Mouse (Mus musculus): Measurements from ENCODE around the gene Polr2b. TPM values are rescaled to one million over a fixed set of nuclear protein-coding genes. Genes with fewer than 3 reads are reported as not detected.

Gene Polr2b
- polyA plus RNA-seq (2016; fragmentation: Nextera tagmentation; extraction: Ambion mirVana) = 53.9 and 60.3 TPM in 2 replicates

- Histone ChIP-seq H3K9me3 (no peaks in the 10 kb centered on the region), H3K4me1 (peaks cover 25% of the 10 kb centered on the region), H3K4me3 (peak within 1 kb of the TSS; percentile 93), H3K27me3 (ENCODE audit: insufficient read depth, poor library complexity, severe bottlenecking) (no peaks in the 10 kb centered on the region), H3K36me3 (peaks cover 50% of the 10 kb centered on the region), H3K27ac (peak within 1 kb of the TSS; percentile 94)
- under 1% methylated on average over 85 of the region's 85 CpGs for WGBS
- DNase-seq (ENCODE audit: low spot score) = peak; percentile 99
Observed at GRCm38 (mm10) chr5:77309924-77310772, at the start of gene Polr2b, which contains the start of gene Noa1. Gene Polr2b (plus strand): TSS chr5:77310147. Gene Noa1 (minus strand): TSS chr5:77310084.

GRCm38 (mm10) chr5:77261137-77261536 lies 48.8 kb upstream of the Polr2b start:
- no peak for DNase-seq (ENCODE audit: low spot score)
- Histone ChIP-seq H3K4me3 (no peak overlapping the region), H3K27ac (no peak overlapping the region), H3K36me3 (no peaks in the 10 kb centered on the region), H3K9me3 (no peaks in the 10 kb centered on the region), H3K27me3 (ENCODE audit: insufficient read depth, poor library complexity, severe bottlenecking) (no peaks in the 10 kb centered on the region), H3K4me1 (no peaks in the 10 kb centered on the region)
- 70% methylated on average over 4 of the region's 4 CpGs for WGBS

- Histone ChIP-seq H3K4me3 (no peak overlapping the region), H3K27ac (no peak overlapping the region), H3K36me3 (no peaks in the 10 kb centered on the region), H3K9me3 (no peaks in the 10 kb centered on the region), H3K27me3 (ENCODE audit: insufficient read depth, poor library complexity, severe bottlenecking) (no peaks in the 10 kb centered on the region), H3K4me1 (no peaks in the 10 kb centered on the region)
- 84% methylated on average over 5 of the region's 5 CpGs for WGBS
- DNase-seq (ENCODE audit: low spot score) = no peak
Observed at GRCm38 (mm10) chr5:77262105-77262504, 47.8 kb upstream of the Polr2b start.

- WGBS = 2% methylated on average over 74 of the region's 78 CpGs
- H3K27me3 ChIP-seq (ENCODE audit: insufficient read depth, poor library complexity, severe bottlenecking) = no peaks in the 10 kb centered on the region
- H3K9me3 ChIP-seq = no peaks in the 10 kb centered on the region
- peaks cover 9% of the 10 kb centered on the region for H3K4me1 ChIP-seq
- peaks cover 22% of the 10 kb centered on the region for H3K36me3 ChIP-seq
- peak; percentile 92 for DNase-seq (ENCODE audit: low spot score)
- peak within 1 kb of the TSS; percentile 98 for H3K27ac ChIP-seq
- peak within 1 kb of the TSS; percentile 96 for H3K4me3 ChIP-seq
Observed at GRCm38 (mm10) chr5:77265081-77265670, 44.8 kb upstream of the Polr2b start, which contains the start of gene Rest. Gene Rest (plus strand): TSS chr5:77265491.

- H3K4me3 ChIP-seq = peak overlapping the region; percentile 96
- peaks cover 9% of the 10 kb centered on the region for H3K4me1 ChIP-seq
- WGBS = under 1% methylated on average over 32 of the region's 53 CpGs
- H3K36me3 ChIP-seq = peaks cover 26% of the 10 kb centered on the region
- H3K27ac ChIP-seq = peak overlapping the region; percentile 98
- no peaks in the 10 kb centered on the region for H3K27me3 ChIP-seq (ENCODE audit: insufficient read depth, poor library complexity, severe bottlenecking)
- peak; percentile 89 for DNase-seq (ENCODE audit: low spot score)
- H3K9me3 ChIP-seq = no peaks in the 10 kb centered on the region
Observed at GRCm38 (mm10) chr5:77265671-77266065, 44.3 kb upstream of the Polr2b start.

- Histone ChIP-seq H3K4me3 (peak overlapping the region; percentile 96), H3K9me3 (no peaks in the 10 kb centered on the region), H3K27ac (peak overlapping the region; percentile 98), H3K36me3 (peaks cover 32% of the 10 kb centered on the region), H3K4me1 (peaks cover 9% of the 10 kb centered on the region), H3K27me3 (ENCODE audit: insufficient read depth, poor library complexity, severe bottlenecking) (no peaks in the 10 kb centered on the region)
- DNase-seq (ENCODE audit: low spot score) = peak; percentile 79
- WGBS = under 1% methylated on average over 76 of the region's 87 CpGs
Observed at GRCm38 (mm10) chr5:77266066-77266885, 43.7 kb upstream of the Polr2b start.

- no peak for DNase-seq (ENCODE audit: low spot score)
- Histone ChIP-seq H3K27ac (peak overlapping the region; percentile 98), H3K4me1 (peaks cover 9% of the 10 kb centered on the region), H3K9me3 (no peaks in the 10 kb centered on the region), H3K27me3 (ENCODE audit: insufficient read depth, poor library complexity, severe bottlenecking) (no peaks in the 10 kb centered on the region), H3K4me3 (peak overlapping the region; percentile 96), H3K36me3 (peaks cover 39% of the 10 kb centered on the region)
- WGBS = 2% methylated on average over 11 of the region's 11 CpGs
Observed at GRCm38 (mm10) chr5:77266886-77267401, 43.0 kb upstream of the Polr2b start.

- peaks cover 9% of the 10 kb centered on the region for H3K4me1 ChIP-seq
- 0 out of 2 replicates have a peak overlapping the region, but pooled peaks have one; percentile 98 for H3K27ac ChIP-seq
- peak overlapping the region; percentile 96 for H3K4me3 ChIP-seq
- peaks cover 44% of the 10 kb centered on the region for H3K36me3 ChIP-seq
- no peak for DNase-seq (ENCODE audit: low spot score)
- H3K9me3 ChIP-seq = no peaks in the 10 kb centered on the region
- WGBS = 63% methylated on average over 4 of the region's 4 CpGs
- no peaks in the 10 kb centered on the region for H3K27me3 ChIP-seq (ENCODE audit: insufficient read depth, poor library complexity, severe bottlenecking)
Observed at GRCm38 (mm10) chr5:77267441-77267840, 42.5 kb upstream of the Polr2b start.

- Histone ChIP-seq H3K4me3 (no peak overlapping the region; the same call in 1 of the 2 replicates), H3K9me3 (no peaks in the 10 kb centered on the region), H3K36me3 (peaks cover 50% of the 10 kb centered on the region), H3K4me1 (peaks cover 9% of the 10 kb centered on the region), H3K27ac (no peak overlapping the region), H3K27me3 (ENCODE audit: insufficient read depth, poor library complexity, severe bottlenecking) (no peaks in the 10 kb centered on the region)
- 94% methylated on average over 30 of the region's 30 CpGs for WGBS
- DNase-seq (ENCODE audit: low spot score) = no peak
Observed at GRCm38 (mm10) chr5:77267957-77268624, 41.9 kb upstream of the Polr2b start.

- peaks cover 9% of the 10 kb centered on the region for H3K4me1 ChIP-seq
- peaks cover 63% of the 10 kb centered on the region for H3K36me3 ChIP-seq
- 76% methylated on average over 8 of the region's 8 CpGs for WGBS
- no peaks in the 10 kb centered on the region for H3K27me3 ChIP-seq (ENCODE audit: insufficient read depth, poor library complexity, severe bottlenecking)
- no peak overlapping the region for H3K4me3 ChIP-seq
- no peaks in the 10 kb centered on the region for H3K9me3 ChIP-seq
- DNase-seq (ENCODE audit: low spot score) = no peak
- no peak overlapping the region for H3K27ac ChIP-seq
Observed at GRCm38 (mm10) chr5:77269399-77269798, 40.5 kb upstream of the Polr2b start.

- H3K27me3 ChIP-seq (ENCODE audit: insufficient read depth, poor library complexity, severe bottlenecking) = no peaks in the 10 kb centered on the region
- DNase-seq (ENCODE audit: low spot score) = no peak
- WGBS = 83% methylated on average over 7 of the region's 7 CpGs
- no peak overlapping the region for H3K4me3 ChIP-seq
- peaks cover 97% of the 10 kb centered on the region for H3K36me3 ChIP-seq
- no peaks in the 10 kb centered on the region for H3K9me3 ChIP-seq
- no peak overlapping the region for H3K27ac ChIP-seq
- peaks cover 4% of the 10 kb centered on the region for H3K4me1 ChIP-seq
Observed at GRCm38 (mm10) chr5:77273151-77273550, 36.8 kb upstream of the Polr2b start.

GRCm38 (mm10) chr5:77275950-77276349 lies 34.0 kb upstream of the Polr2b start:
- DNase-seq (ENCODE audit: low spot score) = no peak
- Histone ChIP-seq H3K27ac (no peak overlapping the region), H3K4me1 (peaks cover 5% of the 10 kb centered on the region; the same call in 1 of the 2 replicates), H3K9me3 (no peaks in the 10 kb centered on the region), H3K27me3 (ENCODE audit: insufficient read depth, poor library complexity, severe bottlenecking) (no peaks in the 10 kb centered on the region), H3K36me3 (peaks cover 97% of the 10 kb centered on the region), H3K4me3 (no peak overlapping the region)
- WGBS = 86% methylated on average over 5 of the region's 5 CpGs

All from heart, embryonic 10.5 days (tissue).